Mouse (Mus musculus): ENCODE data around the gene Ugt1a9.

Gene Ugt1a9

GRCm38 (mm10) chr1:88255989-88256754 lies 185.6 kb downstream of the Ugt1a9 start:
- no peak for DNase-seq (ENCODE audit: inconsistent age in 2 of 2, low spot score in 1 of 2)

GRCm38 (mm10) chr1:88256886-88257663 lies 186.5 kb downstream of the Ugt1a9 start:
- DNase-seq (ENCODE audit: inconsistent age in 2 of 2, low spot score in 1 of 2), result peak in 1 of 2 experiments; percentile 72

GRCm38 (mm10) chr1:88257681-88258080 lies 187.1 kb downstream of the Ugt1a9 start:
- DNase-seq (ENCODE audit: inconsistent age in 2 of 2, low spot score in 1 of 2), result peak in 1 of 2 experiments; percentile 60

- peak in 1 of 2 experiments; percentile 54 for DNase-seq (ENCODE audit: inconsistent age in 2 of 2, low spot score in 1 of 2)
Observed at GRCm38 (mm10) chr1:88258361-88258760, 187.8 kb downstream of the Ugt1a9 start.

GRCm38 (mm10) chr1:88258881-88259642 lies 188.5 kb downstream of the Ugt1a9 start:
- DNase-seq (ENCODE audit: inconsistent age in 2 of 2, low spot score in 1 of 2), result peak; percentile 55 to 83

- no peak for DNase-seq (ENCODE audit: inconsistent age in 2 of 2, low spot score in 1 of 2)
Observed at GRCm38 (mm10) chr1:88259643-88260024, 189.0 kb downstream of the Ugt1a9 start.

- DNase-seq (ENCODE audit: inconsistent age in 2 of 2, low spot score in 1 of 2), result peak in 1 of 2 experiments; percentile 80
Observed at GRCm38 (mm10) chr1:88260114-88260513, 189.5 kb downstream of the Ugt1a9 start.

- peak in 1 of 2 experiments; percentile 62 for DNase-seq (ENCODE audit: inconsistent age in 2 of 2, low spot score in 1 of 2)
Observed at GRCm38 (mm10) chr1:88260604-88261377, 190.2 kb downstream of the Ugt1a9 start.

- DNase-seq (ENCODE audit: inconsistent age in 2 of 2, low spot score in 1 of 2), result peak in 1 of 2 experiments; percentile 71
Observed at GRCm38 (mm10) chr1:88261706-88262105, 191.1 kb downstream of the Ugt1a9 start.

- DNase-seq (ENCODE audit: inconsistent age in 2 of 2, low spot score in 1 of 2), result peak; percentile 82 to 92
Observed at GRCm38 (mm10) chr1:88262255-88262654, 191.7 kb downstream of the Ugt1a9 start.

GRCm38 (mm10) chr1:88262961-88263360 lies 192.4 kb downstream of the Ugt1a9 start:
- DNase-seq (ENCODE audit: inconsistent age in 2 of 2, low spot score in 1 of 2), result no peak

- DNase-seq (ENCODE audit: inconsistent age in 2 of 2, low spot score in 1 of 2), result peak; percentile 36 to 70
Observed at GRCm38 (mm10) chr1:88263778-88264177, 193.2 kb downstream of the Ugt1a9 start.

- peak; percentile 51 to 83 for DNase-seq (ENCODE audit: inconsistent age in 2 of 2, low spot score in 1 of 2)
Observed at GRCm38 (mm10) chr1:88264237-88264868, 193.8 kb downstream of the Ugt1a9 start.

GRCm38 (mm10) chr1:88264869-88265240 lies 194.3 kb downstream of the Ugt1a9 start:
- DNase-seq (ENCODE audit: inconsistent age in 2 of 2, low spot score in 1 of 2), result peak; percentile 64 to 81

GRCm38 (mm10) chr1:88266123-88266522 lies 195.5 kb downstream of the Ugt1a9 start:
- DNase-seq (ENCODE audit: inconsistent age in 2 of 2, low spot score in 1 of 2), result peak in 1 of 2 experiments; percentile 55

- DNase-seq (ENCODE audit: inconsistent age in 2 of 2, low spot score in 1 of 2), result peak; percentile 26 to 68
Observed at GRCm38 (mm10) chr1:88267489-88267888, 196.9 kb downstream of the Ugt1a9 start.

- peak in 1 of 2 experiments; percentile 71 for DNase-seq (ENCODE audit: inconsistent age in 2 of 2, low spot score in 1 of 2)
Observed at GRCm38 (mm10) chr1:88268070-88268469, 197.5 kb downstream of the Ugt1a9 start.
